Mouse (Mus musculus) liver, adult 2 months (tissue): ENCODE results near the gene Tmem170b. TPM values are rescaled to one million over a fixed set of nuclear protein-coding genes. Genes with fewer than 3 reads are reported as not detected.

Experiments used
- DNase-seq: peaks from one replicate; pipeline ENCODE4 v3.0.0-alpha.2; 2011; ENCODE audit warnings: low read depth, low spot score; ENCODE audit errors: extremely low read depth
- H3K27ac ChIP-seq: fragments of 200-500 bp; replicated peaks from 2 replicates; pipeline ENCODE4 v1.5.1; 2012; ENCODE audit warnings: low read depth, mild to moderate bottlenecking, control low read depth, inconsistent platforms, low read length; ENCODE audit not compliant: insufficient read depth
- H3K27me3 ChIP-seq: fragments of 200-500 bp; 2 replicates; pipeline ENCODE4 v1.6.1; 2012; ENCODE audit warnings: mild to moderate bottlenecking, moderate library complexity, low read length, inconsistent platforms; ENCODE audit not compliant: control insufficient read depth, insufficient read depth
- H3K36me3 ChIP-seq: fragments of 200-500 bp; 2 replicates; pipeline ENCODE4 v1.6.1; 2012; ENCODE audit warnings: low read length, inconsistent platforms; ENCODE audit not compliant: control insufficient read depth, insufficient read depth
- H3K4me1 ChIP-seq: fragments of 200-500 bp; 2 replicates; pipeline ENCODE4 v1.6.1; 2011; ENCODE audit warnings: low read length; ENCODE audit not compliant: control insufficient read depth, insufficient read depth
- H3K4me3 ChIP-seq: fragments of 200-500 bp; 2 replicates; pipeline ENCODE4 v1.5.1; 2011; ENCODE audit warnings: low read depth, mild to moderate bottlenecking, control low read depth, low read length, moderate library complexity; ENCODE audit not compliant: insufficient read depth
- H3K79me2 ChIP-seq: fragments of 200-500 bp; 2 replicates; pipeline ENCODE4 v1.6.1; 2012; ENCODE audit warnings: inconsistent platforms, mild to moderate bottlenecking, low read length, moderate library complexity; ENCODE audit not compliant: control insufficient read depth, insufficient read depth
- H3K9ac ChIP-seq: fragments of 200-500 bp; 2 replicates; pipeline ENCODE4 v1.6.1; 2012; ENCODE audit warnings: low read depth, mild to moderate bottlenecking, control low read depth, inconsistent platforms, low read length
- CTCF ChIP-seq: fragments of 200-500 bp; IDR thresholded peaks from 2 replicates; pipeline ENCODE4 v1.5.1; 2011; ENCODE audit warnings: low read depth, low read length, control low read depth
- POLR2A ChIP-seq: fragments of 200-500 bp; IDR thresholded peaks from 2 replicates; pipeline ENCODE4 v1.6.1; 2011; ENCODE audit warnings: low read length, control low read depth; ENCODE audit not compliant: insufficient read depth; ENCODE audit errors: extremely low read depth
- WGBS: fragments of 180-500 bp; shearing (Covaris S2); methylation state at CpG from one replicate; pipeline ENCODE4 v1.1.7; 2018; 5-methylcytosine and 5-hydroxymethylcytosine counted together
- polyA plus RNA-seq: library from polyadenylated mRNA; depleted of rRNA; stranded (reverse); fragments of >200 nt; gene quantifications from 2 replicates; pipeline ENCODE4 v1.2.3, GENCODE M21; 2012
- total RNA-seq: library from RNA; depleted of rRNA; stranded (reverse); fragments of >200 nt; gene quantifications from 2 replicates; pipeline ENCODE4 v1.2.3, GENCODE M21; 2014

Gene Tmem170b
- total and polyA plus RNA-seq, 2 experiments: 4.4 to 9.5 TPM

DNA sequence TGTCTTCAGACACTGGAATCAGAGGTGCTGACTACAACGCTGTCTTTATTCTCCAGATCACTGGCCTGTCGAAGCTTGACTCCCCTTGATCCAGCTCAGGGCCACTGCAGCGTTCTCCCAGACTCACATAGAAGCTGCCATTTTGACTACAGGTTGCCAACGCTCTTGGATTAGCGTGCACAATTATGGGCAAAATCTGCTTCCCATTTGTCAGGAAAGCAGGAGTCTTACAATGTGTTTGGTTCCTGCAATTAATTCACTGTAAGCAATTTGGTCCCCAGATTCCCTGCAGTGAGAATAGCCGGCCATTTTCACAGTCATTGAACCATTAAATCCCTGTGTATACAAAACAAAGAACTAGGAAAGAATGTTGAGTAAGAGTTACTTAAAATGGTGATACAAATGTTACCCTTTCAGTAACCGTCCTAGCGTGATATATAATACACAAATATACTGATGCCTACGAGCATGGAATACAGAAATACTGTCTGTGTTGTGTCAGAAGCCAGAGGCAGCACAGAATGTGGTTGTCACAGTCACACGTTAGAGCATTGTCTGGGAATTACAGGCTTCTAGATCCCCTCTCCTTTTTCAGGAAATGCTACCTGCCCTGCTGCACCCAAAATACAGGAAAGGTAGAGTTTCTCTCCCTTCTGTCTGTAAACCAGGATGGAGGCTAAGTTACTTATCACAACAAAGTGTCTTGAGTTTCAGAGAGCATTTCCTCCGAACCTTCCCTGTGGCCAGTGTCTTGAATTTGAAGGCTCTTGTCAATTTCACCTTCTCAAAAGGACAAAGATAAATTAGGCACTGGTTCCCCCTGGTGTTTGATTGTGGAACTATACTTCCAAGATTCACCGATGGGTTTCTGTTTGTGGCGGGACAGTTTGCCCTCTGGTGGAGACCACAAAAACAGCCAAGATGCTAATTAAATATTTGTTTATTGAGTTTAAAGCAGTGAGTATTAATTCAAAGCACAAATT is 34.0 kb upstream of the Tmem170b start:
- peak; percentile 79 for DNase-seq
- Histone ChIP-seq H3K79me2 (no peaks in the 10 kb centered on the region), H3K4me1 (peaks cover 3% of the 10 kb centered on the region; the same call in 1 of the 2 replicates), H3K27me3 (no peaks in the 10 kb centered on the region), H3K4me3 (no peak overlapping the region), H3K27ac (no peak overlapping the region), H3K9ac (no peak overlapping the region), H3K36me3 (no peaks in the 10 kb centered on the region)
- no peak for TF ChIP-seq POLR2A
- TF ChIP-seq CTCF: peak; percentile 46
- 67% methylated on average over 13 of the region's 13 CpGs for WGBS

DNA sequence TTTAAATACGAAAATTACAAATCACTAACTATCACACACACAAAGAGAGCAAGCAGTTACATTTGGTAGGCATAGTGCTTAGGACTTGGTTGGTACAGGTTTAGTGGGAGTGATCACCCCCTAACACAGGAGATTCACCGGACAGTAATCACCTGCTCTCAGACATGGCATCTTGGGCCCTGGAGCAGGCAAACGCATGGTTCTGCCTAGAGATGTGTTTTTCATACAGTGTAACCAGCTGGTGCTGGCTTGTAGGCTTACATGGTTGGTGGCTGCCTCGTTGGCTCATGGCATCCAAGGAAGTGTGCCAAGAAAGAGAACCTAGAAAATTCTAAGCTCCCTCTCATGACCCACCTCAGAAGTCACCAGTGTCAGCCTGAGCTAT is 33.4 kb upstream of the Tmem170b start:
- no peaks in the 10 kb centered on the region for H3K36me3 ChIP-seq
- DNase-seq: no peak
- no peak for TF ChIP-seq CTCF
- WGBS: 42% methylated on average over 4 of the region's 4 CpGs
- H3K27me3 ChIP-seq: no peaks in the 10 kb centered on the region
- no peak overlapping the region for H3K9ac ChIP-seq
- no peak overlapping the region for H3K27ac ChIP-seq
- H3K4me3 ChIP-seq: no peak overlapping the region
- H3K79me2 ChIP-seq: no peaks in the 10 kb centered on the region
- peaks cover 3% of the 10 kb centered on the region; the same call in 1 of the 2 replicates for H3K4me1 ChIP-seq

DNA sequence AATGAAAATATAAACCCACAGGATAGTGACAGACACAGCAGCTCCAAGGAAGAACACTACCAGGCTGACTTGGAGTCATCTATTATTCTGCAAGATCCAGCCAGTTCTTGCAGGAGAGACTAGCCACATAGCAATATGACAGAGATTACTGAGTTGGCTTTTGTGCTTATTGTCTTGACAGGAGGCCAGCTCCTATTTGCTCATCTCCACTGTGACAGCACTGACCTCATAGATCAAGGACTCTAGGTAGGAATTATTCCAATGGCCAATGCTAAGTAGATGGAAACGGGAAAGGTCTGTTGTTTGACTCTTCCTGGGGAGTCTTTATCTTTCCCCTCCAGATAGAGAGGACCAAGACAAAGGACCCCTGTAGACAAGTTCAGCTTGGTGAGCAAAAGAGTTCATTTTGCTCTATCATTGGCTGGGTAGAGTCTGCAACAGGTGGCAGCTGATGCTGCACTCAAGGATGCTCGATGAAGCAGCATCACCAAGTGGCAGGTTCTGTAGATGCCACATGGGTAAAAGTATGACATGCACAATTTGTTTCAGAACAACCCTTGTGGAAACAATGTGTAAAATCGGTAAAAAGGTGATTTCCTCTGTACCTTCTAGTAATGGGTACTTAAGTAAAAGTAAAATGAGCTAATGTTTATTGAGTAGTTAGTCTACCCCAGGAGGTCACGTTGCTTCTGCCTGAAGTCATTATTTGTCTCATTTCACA is 32.4 kb upstream of the Tmem170b start:
- TF ChIP-seq POLR2A (no peak), CTCF (no peak)
- Histone ChIP-seq H3K9ac (no peak overlapping the region), H3K4me1 (peaks cover 3% of the 10 kb centered on the region; the same call in 1 of the 2 replicates), H3K27me3 (no peaks in the 10 kb centered on the region), H3K79me2 (no peaks in the 10 kb centered on the region), H3K36me3 (no peaks in the 10 kb centered on the region), H3K4me3 (no peak overlapping the region), H3K27ac (no peak overlapping the region)
- WGBS: 34% methylated on average over 4 of the region's 4 CpGs
- DNase-seq: peak; percentile 77

DNA sequence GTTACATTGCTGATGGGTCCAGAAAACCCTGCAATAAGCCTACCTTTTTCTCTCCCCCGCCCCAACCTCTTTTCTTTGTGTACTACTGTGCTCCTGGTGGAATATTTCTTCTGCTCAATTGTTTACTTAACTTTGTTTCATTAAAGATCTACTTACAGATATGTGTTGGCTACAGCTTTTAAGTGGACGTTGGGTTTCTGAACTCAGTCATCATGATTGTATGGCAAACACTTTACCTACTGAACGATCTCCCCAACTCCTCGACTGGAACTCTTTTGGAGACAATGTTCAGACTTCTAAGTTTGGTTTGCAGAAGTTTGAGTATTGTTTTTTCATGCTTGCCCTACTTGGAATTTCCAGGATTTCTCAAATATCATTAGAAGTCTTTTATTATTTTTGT is 24.6 kb upstream of the Tmem170b start:
- TF ChIP-seq CTCF: no peak
- no peak for TF ChIP-seq POLR2A
- Histone ChIP-seq H3K36me3 (no peaks in the 10 kb centered on the region), H3K9ac (no peak overlapping the region), H3K27me3 (no peaks in the 10 kb centered on the region), H3K79me2 (no peaks in the 10 kb centered on the region), H3K4me3 (no peak overlapping the region), H3K27ac (no peak overlapping the region), H3K4me1 (peaks cover 1% of the 10 kb centered on the region; the same call in 1 of the 2 replicates)
- 70% methylated on average over 4 of the region's 4 CpGs for WGBS
- DNase-seq: no peak

DNA sequence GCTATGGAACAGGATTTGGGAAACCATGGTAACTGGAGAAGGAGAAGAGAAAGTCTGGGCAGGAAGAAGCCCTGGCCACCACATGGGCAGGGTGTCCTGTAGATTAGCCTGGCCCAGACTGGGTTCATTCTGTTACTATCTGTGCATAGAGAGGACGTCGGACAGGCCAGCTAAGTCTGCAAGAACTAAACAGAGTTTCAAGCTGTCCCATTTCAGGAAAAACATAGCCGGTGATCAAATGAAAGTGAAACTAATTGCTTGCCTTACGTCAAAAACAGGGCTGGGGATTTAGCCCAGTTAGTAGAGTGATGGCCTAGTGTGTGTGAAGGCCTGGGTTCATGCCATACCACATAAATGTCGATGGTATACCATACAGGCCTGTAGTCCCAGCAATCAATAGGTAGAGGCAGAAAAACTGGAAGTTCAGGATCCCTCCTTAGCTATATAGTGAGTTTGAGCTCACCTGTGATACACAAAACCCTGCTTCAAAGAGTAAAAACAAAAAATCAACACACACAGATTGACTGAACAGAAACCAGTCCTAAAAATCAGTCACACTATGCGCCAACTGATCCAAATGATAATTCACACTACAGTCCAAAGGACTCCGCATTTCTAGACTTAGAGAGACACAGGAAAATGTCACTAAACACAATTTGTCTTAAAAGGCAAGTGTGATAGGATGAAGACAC is 21.9 kb upstream of the Tmem170b start:
- Histone ChIP-seq H3K27ac (peak overlapping the region; percentile 77), H3K4me1 (peaks cover 1% of the 10 kb centered on the region; the same call in 1 of the 2 replicates), H3K79me2 (no peaks in the 10 kb centered on the region), H3K36me3 (no peaks in the 10 kb centered on the region), H3K4me3 (peak overlapping the region; percentile 59), H3K9ac (peak overlapping the region; percentile 71), H3K27me3 (no peaks in the 10 kb centered on the region)
- peak; percentile 72 for DNase-seq
- 30% methylated on average over 7 of the region's 7 CpGs for WGBS
- TF ChIP-seq CTCF (no peak), POLR2A (no peak)
